Mouse (Mus musculus) c-Kit-positive CD71-positive TER-119-positive erythroid progenitor cells, embryonic 14.5 days (primary cell): ENCODE results near the gene Fmo1.

ENCODE experiments used
- DNase-seq: peaks from one replicate; pipeline ENCODE4 v3.0.0-alpha.2; 2013; ENCODE audit warnings: low spot score

Fmo1 gene

GRCm38 (mm10) chr1:162866280-162866681, at the start of gene Fmo1:
Gene Fmo1, minus strand, starts transcription at chr1:162866610.
- DNase-seq, result no peak

- DNase-seq, result no peak
Measured at GRCm38 (mm10) chr1:162914932-162915556, 48.6 kb upstream of the Fmo1 start.

DNA sequence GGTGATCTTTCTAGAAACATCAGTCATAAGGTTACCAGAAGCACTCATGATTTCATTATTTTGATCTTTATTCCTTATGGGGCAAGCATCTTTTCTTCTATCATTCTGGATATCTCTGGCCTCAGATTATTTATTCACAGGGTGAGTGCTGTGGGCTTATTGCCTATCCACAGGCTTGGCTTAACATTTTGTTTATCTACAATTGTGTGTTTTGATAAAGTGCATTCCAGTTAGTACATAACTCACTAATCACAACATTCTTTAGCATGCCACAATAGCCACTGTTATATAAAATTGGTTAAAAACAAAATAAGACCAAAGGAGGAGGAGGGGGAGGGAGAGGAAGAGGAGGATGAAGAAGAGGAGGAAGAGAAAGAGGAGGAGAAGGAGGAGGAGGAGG, 45.7 kb upstream of the Fmo1 start:
- DNase-seq, result no peak

- no peak for DNase-seq
Measured at GRCm38 (mm10) chr1:162901879-162902278, 35.5 kb upstream of the Fmo1 start.

DNA sequence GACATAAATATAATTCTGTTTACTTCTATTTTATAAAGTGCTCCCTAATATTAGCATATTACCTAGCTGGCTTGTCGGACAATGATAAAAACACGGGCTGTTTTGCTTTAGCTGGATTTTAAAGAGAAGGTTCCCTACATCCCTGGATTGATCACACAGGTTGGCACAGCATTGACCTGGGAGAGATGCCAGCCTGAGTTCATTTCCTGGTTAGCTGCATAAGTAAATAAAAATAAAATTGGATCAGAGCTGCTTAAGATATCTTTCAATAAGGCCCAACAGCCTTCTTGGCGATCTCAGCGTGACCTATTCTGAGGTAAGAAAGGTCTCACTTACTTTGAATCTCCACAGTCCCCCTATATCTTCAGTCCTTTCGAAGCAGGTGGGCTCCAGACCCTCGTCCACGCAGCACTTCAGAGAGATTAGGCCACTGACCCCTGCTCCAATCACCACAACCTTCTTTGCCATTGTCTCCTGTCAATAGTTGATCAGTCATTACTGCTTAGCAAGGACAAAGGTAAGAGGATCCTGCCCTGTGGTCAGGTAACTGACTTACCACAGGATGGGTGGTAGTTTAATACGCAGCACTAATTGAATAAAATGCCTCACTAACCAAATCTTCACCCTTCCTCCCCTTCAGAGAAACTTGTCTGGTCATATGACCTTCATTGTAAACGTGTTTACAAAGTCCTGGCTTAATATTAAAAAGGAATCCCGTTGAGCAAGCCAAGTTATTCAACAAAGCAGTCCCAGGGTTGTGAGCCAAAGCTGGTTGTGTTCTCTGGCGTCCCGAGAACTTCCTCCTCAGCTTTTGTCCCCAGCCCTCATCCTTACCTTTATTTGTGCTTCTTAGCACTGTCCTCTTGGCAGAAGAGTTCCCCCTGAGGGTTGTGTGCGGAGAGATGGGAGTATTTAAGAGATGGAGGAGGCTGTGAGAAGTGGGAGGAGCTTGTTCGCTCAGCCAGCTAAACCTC, 31.7 kb upstream of the Fmo1 start, which contains the start of gene Fmo2:
Gene Fmo2, minus strand, starts transcription at position 889 of the 974 bp plus-strand sequence.
- no peak for DNase-seq

DNA sequence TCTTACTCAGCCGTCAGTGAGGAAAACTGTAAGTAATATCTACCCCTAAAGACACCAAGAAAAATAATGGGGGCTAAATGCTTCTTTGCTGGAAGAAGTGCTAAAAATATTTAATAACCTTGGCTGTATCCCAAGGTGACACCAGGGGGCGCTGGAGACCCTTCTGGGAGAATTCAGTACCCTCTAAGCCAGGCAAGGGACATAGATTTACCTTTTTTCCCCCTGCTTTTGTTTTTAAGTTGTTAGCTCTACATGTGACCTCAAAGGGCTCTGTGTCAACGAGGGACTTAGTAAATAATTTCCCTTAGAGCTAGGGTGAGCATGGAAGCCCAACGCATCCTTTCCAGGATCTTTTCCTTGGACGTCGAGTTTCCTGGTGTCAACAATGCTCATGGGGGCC, 29.5 kb upstream of the Fmo1 start:
- DNase-seq, result peak; percentile 33

DNA sequence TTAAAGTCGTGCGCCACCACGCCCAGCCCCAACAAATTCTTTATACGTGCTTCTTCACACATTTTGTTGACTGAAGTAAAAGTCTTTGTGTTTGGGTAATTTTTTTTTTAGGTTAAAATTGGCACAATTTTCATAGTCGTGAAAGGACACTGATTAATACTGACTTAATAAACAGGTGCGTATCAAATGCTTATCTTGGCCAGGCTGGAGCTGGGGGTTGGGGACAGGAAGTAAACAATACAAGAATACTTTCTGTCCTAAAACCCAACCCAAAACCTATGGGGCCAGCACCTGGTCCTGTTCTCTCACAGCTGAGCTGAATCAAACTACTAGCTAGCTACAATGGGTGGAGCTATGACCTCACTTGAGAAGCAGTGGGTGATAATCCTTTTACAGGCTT, 26.6 kb upstream of the Fmo1 start:
- no peak for DNase-seq

GRCm38 (mm10) chr1:162891980-162892451, 25.6 kb upstream of the Fmo1 start:
- no peak for DNase-seq

GRCm38 (mm10) chr1:162888646-162889045, 22.2 kb upstream of the Fmo1 start:
- no peak for DNase-seq

DNA sequence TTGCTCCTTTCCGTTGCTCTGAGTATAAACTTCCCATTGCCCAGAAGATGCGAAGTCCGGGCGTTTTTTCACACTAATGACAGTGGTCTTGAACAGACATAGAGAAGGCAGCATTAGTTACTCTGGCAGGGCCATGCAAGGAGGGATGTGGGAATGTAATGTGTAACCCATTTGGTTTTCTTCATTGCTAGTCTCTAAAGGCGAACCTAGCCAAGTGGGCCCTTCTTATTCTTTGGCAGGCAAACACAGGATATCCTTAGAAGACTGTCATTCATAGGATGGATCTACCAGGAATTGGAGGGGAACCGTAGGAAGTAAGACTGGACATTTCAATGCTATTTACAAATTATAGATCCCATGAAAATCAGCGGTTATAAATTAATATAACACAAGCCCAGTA, 21.2 kb upstream of the Fmo1 start:
- no peak for DNase-seq

- DNase-seq, result no peak
Measured at GRCm38 (mm10) chr1:162886138-162886816, 19.9 kb upstream of the Fmo1 start.

- no peak for DNase-seq
Measured at GRCm38 (mm10) chr1:162882681-162883080, 16.3 kb upstream of the Fmo1 start.

DNA sequence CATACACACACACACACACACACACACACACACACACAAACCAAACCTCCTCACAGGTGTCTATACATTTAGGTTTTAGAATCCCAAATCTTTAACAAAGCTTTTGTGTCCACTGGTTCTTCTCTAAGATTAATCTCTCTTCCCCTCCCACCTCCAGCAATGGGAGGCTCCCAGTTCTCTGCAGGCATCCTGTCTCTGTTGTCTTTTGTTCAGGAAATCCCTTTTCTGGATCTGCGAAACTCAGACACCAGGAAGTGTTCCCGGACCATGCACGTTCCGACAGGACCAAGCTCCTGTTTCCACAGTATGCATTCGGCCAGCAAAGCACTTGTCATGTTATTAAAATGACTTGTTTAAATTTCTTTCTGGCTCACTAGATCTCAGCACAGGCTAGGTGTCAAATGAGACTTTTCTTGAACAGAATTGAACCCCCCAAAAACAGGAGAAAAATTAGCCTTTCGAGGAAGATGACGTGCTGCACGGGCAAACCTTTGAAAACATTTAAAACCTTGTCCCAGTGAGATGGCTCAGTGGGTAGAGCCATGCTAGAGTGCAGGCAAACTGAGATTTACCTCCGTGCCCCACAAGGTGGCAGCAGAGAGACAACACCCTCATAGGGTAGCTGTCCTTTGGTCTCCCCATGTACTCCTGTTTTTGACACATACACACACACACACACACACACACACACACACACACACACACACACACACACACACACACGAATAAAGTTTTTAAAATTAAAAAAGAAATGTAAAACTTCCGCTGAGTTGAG, 13.4 kb upstream of the Fmo1 start:
- DNase-seq, result peak; percentile 25

DNA sequence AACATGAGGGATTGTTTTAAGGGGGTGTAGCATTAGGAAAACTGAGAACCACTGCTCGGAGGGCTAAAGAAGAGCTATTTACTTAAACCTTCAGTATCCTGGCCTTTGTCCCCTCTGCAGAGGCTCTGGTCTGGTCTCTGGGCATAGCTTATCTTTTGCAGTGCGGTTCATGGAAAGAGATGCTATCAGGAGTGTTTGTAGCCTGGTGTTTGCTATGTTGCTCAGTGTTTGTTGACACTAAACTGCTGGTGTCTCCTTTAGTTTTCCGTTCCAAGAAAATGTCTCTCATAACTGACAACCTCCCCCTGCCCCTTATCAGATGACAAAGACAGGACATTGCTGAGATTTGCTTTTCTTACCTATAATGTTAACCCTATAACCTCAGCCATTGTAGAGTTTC, 8.7 kb upstream of the Fmo1 start:
- DNase-seq, result no peak

DNA sequence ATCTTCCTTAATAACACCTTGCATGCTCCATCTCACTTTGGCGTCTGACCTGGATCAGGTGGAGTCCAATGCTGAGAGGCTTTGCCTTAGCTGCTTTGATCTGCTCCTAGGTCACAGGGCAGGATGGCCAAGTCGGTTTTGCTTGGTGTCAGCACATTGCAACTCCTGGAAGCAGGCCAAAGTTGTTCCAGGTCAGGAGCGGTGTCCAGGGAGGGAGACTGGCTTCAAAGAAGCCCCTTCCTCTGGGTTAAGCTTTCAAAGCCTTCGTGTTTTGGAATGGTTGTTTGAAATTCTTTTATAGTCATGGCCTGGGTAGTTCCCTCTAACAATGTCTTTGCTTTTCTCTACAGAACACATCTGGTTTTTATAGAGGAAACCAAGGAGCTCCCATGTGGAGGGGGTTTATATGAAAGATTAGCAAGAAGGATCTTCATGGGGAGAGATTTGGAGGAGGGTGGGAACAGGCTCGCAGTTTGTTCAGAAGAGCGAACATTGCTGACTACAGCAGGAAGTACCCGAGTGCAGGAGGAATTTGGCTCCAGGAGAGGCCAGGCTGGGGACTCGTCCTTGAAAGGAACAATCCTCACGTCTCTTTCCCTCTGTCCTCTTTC, 5.4 kb upstream of the Fmo1 start:
- DNase-seq, result no peak

DNA sequence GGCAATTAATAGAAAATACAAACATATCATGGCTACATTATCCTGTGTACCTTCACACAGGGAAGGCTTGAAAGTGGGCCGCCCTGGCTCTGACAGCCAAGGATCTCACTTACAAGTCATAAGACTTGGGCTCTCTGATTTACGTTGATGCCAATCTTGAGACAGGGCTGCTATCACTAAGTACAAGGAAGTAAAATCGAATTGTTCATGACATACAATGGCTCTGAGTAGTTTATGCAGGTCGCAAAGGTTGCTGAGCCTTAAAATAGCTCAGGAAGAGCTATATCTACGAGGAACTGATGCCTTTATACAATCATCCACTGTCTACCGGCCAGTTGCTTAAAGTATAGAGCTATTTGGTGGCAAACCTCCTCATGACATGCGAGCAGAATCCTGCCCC, 4.6 kb upstream of the Fmo1 start:
- no peak for DNase-seq

- no peak for DNase-seq
Measured at GRCm38 (mm10) chr1:162867396-162867795, 986 bp upstream of the Fmo1 start.

GRCm38 (mm10) chr1:162865493-162865830, 948 bp downstream of the Fmo1 start:
- no peak for DNase-seq

GRCm38 (mm10) chr1:162864816-162865492, 1.5 kb downstream of the Fmo1 start:
- DNase-seq, result no peak

GRCm38 (mm10) chr1:162864279-162864678, 2.1 kb downstream of the Fmo1 start:
- no peak for DNase-seq

DNA sequence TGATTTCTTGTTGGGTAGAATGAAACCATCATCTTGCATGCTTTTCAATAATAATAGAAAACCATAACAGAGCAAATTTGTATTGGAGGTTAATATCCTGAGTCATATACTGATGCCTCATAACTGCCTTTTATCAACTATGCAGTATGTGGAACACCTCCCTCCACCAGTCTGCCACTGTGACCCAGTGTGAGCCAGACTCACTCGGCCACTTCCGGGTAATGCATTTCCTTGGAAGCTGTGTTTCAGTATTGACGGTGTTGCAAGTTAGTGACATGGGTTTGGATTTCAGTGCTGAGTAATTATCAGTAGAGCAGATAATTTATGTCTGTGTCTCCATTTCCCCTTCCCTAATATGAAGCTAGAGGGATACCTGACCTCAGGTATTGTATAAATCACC, 2.8 kb downstream of the Fmo1 start:
- no peak for DNase-seq
